Mouse (Mus musculus): ENCODE results near the gene Thsd7b. TPM values are rescaled to one million over a fixed set of nuclear protein-coding genes. Genes with fewer than 3 reads are reported as not detected.

Thsd7b gene
- total RNA-seq, 2 experiments from 2014 or later: 0.23 to 0.50 TPM

DNA sequence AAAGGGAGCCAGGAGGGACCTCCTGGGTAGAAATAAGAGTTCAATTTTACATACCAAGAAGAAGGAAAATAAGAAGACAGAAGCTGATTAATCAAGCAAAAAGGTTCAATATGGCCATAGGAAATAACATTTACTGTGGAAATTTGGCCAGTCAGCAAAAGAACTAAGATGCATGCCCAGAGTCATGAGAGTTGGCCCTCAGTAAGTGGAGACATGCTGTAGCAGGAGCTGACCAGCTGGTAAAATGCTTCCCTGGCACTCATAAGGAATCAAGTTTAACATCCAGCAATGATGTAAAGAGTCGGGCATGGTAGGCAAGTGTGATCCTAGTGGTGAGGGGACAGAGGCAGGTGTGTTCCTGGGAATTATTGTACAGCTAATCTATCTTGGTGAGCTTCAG is 243.3 kb downstream of the Thsd7b start:
- DNase-seq (ENCODE audit: low spot score): no peak

DNA sequence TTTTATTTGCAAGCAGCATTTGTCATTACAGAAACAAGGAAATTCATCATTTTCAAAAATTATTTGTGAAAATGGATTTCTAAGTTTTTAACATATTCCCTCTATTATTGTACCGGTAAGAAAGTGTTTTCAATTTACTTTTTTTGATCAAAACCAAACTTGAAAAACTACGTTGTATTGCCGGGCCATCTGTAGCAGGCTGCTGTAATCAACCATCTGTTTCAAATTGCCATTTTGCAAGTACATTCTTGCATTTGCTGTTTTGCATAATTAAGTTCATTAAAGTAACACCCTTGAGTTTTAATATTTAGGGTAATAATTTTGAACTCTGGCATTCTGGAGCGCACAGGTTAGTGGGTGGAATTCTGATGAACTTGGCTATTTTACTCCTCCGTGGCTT is 246.6 kb downstream of the Thsd7b start:
- no peak for DNase-seq (ENCODE audit: low spot score)

DNA sequence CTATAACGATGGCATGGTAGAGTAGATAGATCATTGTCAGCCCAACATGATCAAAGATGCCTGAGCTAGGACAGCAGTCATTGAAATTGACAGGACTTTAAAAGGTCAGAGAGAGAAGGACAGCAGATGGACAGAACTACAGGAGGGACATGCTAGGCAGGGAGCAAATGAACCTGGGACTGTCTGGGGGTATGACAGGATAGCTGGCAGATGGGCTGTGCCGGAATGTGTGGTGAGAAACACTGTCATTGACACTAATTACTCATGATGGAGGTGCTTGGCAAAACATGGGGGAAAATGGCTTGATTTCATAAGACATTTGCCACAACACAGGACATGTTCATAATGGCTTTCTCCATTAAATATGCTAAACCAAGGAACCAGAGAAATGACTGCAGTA is 253.9 kb downstream of the Thsd7b start:
- no peak for DNase-seq (ENCODE audit: low spot score)

GRCm38 (mm10) chr1:129532206-129532605 is 259.1 kb downstream of the Thsd7b start:
- DNase-seq (ENCODE audit: low spot score): no peak

- DNase-seq (ENCODE audit: low spot score): no peak
Observed at GRCm38 (mm10) chr1:129538508-129538907, 265.4 kb downstream of the Thsd7b start.

GRCm38 (mm10) chr1:129538970-129539369 is 265.9 kb downstream of the Thsd7b start:
- no peak for DNase-seq (ENCODE audit: low spot score)

- DNase-seq (ENCODE audit: low spot score): no peak
Observed at GRCm38 (mm10) chr1:129540751-129541150, 267.6 kb downstream of the Thsd7b start.

GRCm38 (mm10) chr1:129542563-129543146 is 269.6 kb downstream of the Thsd7b start:
- no peak for DNase-seq (ENCODE audit: low spot score)

DNA sequence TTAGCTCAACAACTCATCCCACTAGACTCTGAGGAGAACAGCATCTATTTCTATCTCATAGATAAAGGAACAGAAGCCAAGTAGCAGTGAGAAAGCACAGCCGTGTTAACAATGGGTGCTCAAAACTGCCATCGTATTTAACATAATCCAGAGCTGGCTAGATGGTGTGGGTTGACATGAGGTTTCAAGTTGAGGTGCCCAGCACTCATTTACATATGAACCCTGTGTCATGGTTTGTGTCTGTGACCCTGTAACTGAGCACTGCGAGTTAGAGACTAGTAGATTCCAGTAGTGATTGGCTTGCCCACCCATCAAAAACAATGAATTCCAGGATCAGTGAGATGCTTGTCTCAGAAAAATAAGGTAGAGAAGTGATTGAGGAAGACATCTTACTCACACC is 270.1 kb downstream of the Thsd7b start:
- no peak for DNase-seq (ENCODE audit: low spot score)

GRCm38 (mm10) chr1:129558054-129558453 is 285.0 kb downstream of the Thsd7b start:
- no peak for DNase-seq (ENCODE audit: low spot score)

DNA sequence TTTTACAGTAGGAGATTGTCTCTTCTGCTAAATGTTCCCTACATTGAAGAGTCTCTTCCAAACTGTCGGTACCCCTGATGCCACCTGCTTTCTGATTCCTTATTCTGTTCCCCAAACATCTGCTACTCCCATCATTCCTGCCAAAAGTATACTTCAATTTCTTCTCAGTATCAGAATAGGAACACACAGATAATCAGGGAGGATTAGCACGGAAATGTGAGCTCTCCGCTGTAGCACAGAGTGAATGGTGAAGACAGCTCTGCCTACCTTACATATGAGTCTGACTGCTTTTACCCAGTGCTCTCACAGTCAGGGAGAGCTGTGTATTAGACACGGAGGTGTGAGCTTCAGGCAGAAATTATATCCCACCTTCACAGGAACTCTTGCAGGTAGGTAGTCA is 286.0 kb downstream of the Thsd7b start:
- no peak for DNase-seq (ENCODE audit: low spot score)

DNA sequence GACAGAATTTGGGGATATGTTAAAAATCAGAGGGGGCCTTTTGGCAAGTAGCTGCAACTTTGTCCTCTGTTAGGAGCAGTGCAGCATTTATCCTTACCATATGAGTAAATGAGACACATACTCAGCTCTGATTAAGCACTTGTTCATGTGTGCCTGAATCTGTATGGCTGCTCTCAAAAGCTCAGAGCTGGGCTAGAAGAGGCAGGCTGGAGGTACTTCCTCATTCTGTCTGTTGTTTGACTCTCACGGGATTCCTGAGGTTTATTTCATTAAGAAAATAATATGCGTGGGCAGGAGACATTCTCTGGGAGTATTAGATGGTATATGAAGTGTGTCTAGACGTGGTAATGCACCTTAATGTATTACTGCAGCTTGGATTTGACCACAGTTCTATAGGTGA is 286.7 kb downstream of the Thsd7b start:
- DNase-seq (ENCODE audit: low spot score): no peak

GRCm38 (mm10) chr1:129562707-129563106 is 289.6 kb downstream of the Thsd7b start:
- DNase-seq (ENCODE audit: low spot score): no peak

GRCm38 (mm10) chr1:129570522-129570921 is 297.4 kb downstream of the Thsd7b start:
- DNase-seq (ENCODE audit: low spot score): no peak

- DNase-seq (ENCODE audit: low spot score): no peak
Observed at GRCm38 (mm10) chr1:129579955-129580354, 306.9 kb downstream of the Thsd7b start.

- DNase-seq (ENCODE audit: low spot score): no peak
Observed at GRCm38 (mm10) chr1:129586635-129587034, 313.5 kb downstream of the Thsd7b start.

DNA sequence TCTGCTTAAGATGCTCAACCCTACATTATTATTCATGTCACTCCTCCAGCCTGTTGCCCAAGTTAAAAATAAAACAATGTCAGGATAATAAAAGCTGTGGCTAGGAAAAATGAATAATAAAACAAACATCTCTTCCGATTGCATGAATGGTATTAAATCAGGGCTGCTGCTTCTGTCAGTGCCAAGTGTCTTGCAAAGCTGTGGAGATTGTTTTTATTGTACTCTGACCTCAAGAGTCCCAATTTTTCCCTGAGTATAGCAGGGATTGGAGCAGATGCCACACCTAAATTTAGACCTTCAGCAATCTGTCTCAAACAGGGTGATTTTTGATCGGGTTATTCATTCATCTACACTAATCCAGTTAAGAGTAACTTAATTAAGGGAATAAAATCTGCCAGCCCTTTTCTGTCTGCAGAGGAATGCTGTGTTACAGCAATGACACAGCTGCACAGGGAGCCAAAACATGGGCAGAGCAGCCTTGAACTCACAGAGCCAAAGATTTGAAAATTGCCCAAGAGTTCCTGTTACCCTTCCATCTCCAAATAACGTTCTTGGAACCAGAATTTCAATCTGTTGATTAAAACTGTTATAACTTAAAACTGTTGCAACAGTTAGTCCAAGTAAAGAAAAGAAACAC is 316.4 kb downstream of the Thsd7b start:
- no peak for DNase-seq (ENCODE audit: low spot score)

DNA sequence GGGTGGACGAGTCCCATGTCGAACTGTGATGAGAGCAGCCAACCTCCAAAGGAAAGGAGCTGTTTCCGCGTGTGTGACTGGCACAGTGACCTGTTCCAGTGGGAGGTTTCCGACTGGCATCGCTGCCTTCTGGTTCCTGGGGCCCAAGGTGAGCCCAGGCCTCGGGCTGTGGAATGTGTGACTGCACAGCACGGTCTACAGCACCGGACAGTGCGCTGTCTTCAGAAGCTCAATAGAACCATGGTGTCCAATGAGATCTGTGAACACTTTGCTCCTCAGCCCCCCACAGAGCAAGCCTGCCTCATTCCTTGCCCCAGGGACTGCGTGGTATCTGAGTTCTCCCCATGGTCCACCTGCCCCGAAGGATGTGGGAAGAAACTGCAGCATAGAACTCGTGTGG is 322.3 kb downstream of the Thsd7b start:
- DNase-seq (ENCODE audit: low spot score): no peak

DNA sequence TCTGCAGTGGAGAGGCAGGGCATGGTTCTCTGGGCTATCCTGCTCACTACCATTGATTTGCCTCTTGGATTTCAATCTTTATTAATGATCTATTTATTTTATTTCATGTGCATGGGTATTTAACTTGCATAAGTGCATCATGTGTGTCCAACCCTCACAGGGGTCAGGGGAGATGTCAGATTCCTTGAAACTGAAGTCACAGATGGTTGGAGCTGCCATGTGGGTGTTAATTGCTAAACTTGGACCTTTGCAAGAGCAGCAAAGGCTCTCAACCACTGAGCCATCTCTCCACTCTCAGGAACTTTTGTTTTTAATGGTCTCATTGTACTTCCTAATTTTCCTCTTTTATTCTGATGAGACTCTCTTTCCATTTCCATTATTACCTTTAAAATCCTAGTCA is 327.8 kb downstream of the Thsd7b start:
- DNase-seq (ENCODE audit: low spot score): no peak

DNA sequence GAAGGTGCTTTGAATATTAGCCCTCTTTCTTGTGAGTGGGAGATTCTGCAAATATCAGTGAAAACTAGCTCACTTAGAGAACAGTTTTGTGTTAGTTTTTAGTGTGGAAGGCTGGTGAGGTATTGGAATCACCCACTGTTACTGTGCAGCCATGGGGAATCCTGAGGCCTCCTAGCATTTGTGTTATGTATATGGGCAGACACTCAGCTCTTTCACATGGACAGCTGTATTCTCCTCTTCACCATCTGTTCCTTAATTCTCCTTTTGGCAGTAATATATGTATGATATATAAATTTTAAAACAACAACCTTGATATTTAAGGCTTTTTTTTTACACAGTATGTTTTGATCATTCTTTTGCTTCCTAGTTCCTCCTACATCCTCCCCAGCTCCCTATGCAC is 329.2 kb downstream of the Thsd7b start:
- DNase-seq (ENCODE audit: low spot score): no peak

DNA sequence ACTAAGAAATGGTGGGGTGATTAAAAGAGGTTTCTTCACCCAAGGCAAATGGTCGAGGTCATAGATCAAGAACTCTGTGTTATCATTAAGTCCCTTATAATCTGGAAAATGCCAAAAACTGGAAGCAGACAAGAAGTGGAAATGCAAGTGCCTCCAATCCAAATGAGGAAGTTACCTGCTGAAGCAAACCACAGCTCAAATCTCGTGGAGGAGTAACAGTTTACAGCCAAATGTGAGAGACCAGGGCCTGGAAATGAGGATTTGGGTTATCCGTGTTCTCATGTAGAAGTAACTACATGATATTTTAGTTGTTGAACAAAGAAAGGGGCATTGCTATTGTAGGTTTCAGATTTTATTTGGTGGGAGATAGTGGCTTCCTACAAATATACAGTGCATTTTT is 335.3 kb downstream of the Thsd7b start:
- no peak for DNase-seq (ENCODE audit: low spot score)

GRCm38 (mm10) chr1:129616080-129616479 is 343.0 kb downstream of the Thsd7b start:
- no peak for DNase-seq (ENCODE audit: low spot score)

- DNase-seq (ENCODE audit: low spot score): no peak
Observed at GRCm38 (mm10) chr1:129619440-129620301, 346.6 kb downstream of the Thsd7b start.

Measured in gastrocnemius, adult 18-20 months (tissue).